Mouse (Mus musculus): ENCODE results near the gene March7.

The March7 gene

DNA sequence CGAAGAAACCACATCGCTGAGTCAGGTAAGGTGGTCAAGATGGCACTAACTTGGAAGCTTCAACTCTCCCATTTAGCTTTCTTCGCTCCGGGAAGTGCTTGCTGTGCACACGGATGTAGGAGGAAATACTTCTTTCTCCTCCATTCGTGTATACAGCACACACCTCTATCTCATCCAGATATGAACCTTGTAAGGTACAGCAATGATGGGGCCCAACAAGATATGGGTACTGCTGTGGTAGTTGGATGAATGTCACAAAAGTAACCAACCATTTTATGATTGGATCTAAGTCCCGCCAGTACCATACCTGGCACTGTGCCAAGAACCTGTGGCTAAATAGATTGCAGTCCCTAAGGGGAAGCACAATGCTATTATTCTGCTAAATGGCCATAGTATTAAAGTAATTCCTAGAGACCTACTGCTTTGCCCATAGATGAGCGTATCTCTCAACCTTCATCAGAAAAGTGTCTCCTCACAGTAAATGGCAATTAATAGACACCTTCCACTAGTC lies 75.5 kb downstream of the March7 start:
- no peak for DNase-seq (ENCODE audit: low read depth, low spot score)

DNA sequence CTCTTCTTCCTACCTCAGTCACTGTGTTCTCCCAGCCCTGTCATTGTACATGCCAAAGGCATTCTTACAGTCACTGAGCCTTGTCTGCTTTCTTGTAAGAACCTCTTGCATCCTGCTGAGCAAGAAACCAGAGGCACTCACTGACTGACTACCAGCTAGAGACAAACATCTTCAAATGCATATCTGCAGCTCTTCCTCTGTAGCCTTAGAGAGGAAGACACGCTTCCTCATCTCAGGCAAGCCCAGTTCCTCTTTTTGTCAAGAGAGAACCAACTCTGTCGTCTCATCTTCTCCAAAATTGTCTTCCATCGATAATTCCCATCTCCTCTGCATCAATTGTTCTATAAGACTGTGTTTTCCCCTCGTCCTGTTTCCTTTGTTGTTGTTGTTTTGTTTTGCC lies 78.9 kb downstream of the March7 start:
- no peak for DNase-seq (ENCODE audit: low read depth, low spot score)

DNA sequence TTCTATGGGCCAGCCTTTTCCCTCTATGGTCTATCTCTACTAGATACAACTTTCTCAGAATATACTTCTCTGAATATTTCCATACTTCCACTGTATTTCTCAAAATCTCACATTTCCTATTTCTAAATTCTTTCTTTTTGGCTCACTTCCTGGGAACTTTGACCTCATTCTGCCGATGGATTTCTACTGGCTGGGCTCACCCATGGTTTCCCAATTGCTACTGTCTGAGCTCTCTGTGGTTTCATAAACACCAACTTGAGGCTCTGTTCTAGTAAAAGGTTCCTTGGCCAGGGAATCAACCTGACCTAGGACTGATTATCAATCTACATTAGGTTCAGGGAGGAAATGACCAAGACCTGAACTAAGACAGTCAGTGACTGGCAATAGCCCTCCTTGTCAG lies 79.8 kb downstream of the March7 start:
- no peak for DNase-seq (ENCODE audit: low read depth, low spot score)

DNA sequence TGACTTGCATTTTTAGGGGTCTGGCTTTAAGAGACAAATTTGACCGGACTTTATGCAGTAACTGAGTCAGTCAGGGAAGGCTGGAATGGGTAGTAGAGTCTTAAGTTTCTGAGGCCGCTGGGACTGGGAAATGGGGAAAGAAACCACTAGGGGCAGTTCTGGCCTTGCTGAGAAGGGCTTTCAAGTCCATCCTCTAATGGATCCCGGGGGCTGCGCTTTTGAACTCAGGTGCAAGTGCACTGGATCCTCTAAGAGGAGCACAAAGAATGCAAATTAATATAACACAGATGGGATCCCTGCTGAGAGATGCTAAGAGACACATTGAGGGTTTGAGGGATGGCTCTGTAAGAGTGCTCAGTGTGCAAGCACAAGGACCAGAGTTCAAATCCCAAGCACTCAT lies 81.7 kb downstream of the March7 start:
- DNase-seq (ENCODE audit: low read depth, low spot score), result no peak

DNA sequence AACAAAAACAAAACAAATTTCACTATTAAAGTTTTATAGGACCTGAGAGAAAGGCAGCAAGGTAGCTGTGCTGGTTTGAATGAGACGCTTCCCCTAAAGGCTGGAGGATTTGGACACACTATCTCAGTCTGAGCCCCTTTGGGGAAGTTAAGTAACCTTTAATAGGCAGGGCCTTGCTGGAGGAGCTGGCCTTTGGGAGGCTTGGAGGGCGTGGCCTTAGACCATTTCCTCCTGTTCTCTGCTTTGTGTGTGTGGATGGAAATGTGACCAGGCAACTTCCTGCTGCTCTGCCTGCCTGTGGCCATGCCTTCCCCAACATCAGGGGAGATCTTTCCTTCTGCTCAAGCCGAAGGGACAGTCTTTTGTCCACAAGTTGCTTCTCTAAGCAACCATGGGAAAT lies 88.6 kb downstream of the March7 start:
- DNase-seq (ENCODE audit: low read depth, low spot score), result no peak

DNA sequence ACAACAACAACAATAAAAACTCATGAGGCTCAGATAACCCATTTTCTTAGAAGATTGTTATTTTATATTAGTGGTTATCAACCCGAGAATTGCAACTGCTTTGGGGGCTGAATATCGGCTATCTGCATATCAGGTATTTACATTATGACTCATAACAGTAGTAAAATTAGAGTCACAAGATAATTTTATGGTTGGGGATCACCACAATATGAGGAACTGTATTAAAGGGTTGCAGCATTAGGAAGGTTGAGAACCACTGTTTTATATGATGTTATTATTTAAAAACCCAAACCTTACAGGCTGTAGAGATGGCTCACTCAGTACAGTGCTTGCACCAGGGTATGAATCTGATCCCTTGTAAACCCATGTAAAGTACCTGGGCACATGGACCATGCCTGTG lies 89.6 kb downstream of the March7 start:
- no peak for DNase-seq (ENCODE audit: low read depth, low spot score)

Measured in forelimb bud, embryonic 11.5 days (tissue).